Mouse (Mus musculus) MEL (cell line): Measurements from ENCODE around the gene Gm45233.

Experiments used
- BHLHE40 ChIP-seq: IDR thresholded peaks from 2 replicates; pipeline ENCODE4 v1.6.1; 2012; ENCODE audit warnings: low read depth, mild to moderate bottlenecking, inconsistent platforms, low read length, improper control_type of control experiment, borderline replicate concordance
- CHD1 ChIP-seq: IDR thresholded peaks from 2 replicates; pipeline ENCODE4 v1.6.1; 2012; ENCODE audit warnings: low read depth, mild to moderate bottlenecking, inconsistent platforms, low read length, improper control_type of control experiment
- CTCF ChIP-seq, 3 experiments: IDR thresholded peaks in 2 of 3; conservative IDR thresholded peaks in 1 of 3; 2 replicates each; pipeline ENCODE4 v1.5.1; 2011 to 2012; ENCODE audit warnings: low read length in 3 of 3, low read depth in 2 of 3, mild to moderate bottlenecking in 2 of 3, improper control_type of control experiment in 1 of 3, inconsistent platforms in 1 of 3, mixed read lengths in 1 of 3, moderate library complexity in 1 of 3; ENCODE audit not compliant: control insufficient read depth in 1 of 3, insufficient read depth in 1 of 3, poor library complexity in 1 of 3, severe bottlenecking in 1 of 3
- ELF1 ChIP-seq: IDR thresholded peaks from 2 replicates; pipeline ENCODE4 v1.6.1; 2014; ENCODE audit warnings: low read depth, mild to moderate bottlenecking, inconsistent platforms, low read length, improper control_type of control experiment, moderate library complexity
- NRF1 ChIP-seq: IDR thresholded peaks from 2 replicates; pipeline ENCODE4 v1.6.1; 2014; ENCODE audit warnings: low read depth, mild to moderate bottlenecking, inconsistent platforms, low read length, improper control_type of control experiment, moderate library complexity; ENCODE audit not compliant: poor library complexity, insufficient read depth, severe bottlenecking
- POLR2A ChIP-seq, 2 experiments: IDR thresholded peaks; 2 replicates each; pipeline ENCODE4 v1.6.1; 2011 to 2012; ENCODE audit warnings: low read length in 2 of 2, mild to moderate bottlenecking in 2 of 2, control low read depth in 1 of 2, improper control_type of control experiment in 1 of 2, low read depth in 1 of 2, moderate library complexity in 1 of 2; ENCODE audit not compliant: control insufficient read depth in 1 of 2, insufficient read depth in 1 of 2, poor library complexity in 1 of 2
- RCOR1 ChIP-seq: IDR thresholded peaks from 2 replicates; pipeline ENCODE4 v1.6.1; 2012; ENCODE audit warnings: low read depth, mild to moderate bottlenecking, inconsistent platforms, low read length, improper control_type of control experiment
- UBTF ChIP-seq: IDR thresholded peaks from 2 replicates; pipeline ENCODE4 v1.6.1; 2012; ENCODE audit warnings: low read depth, mild to moderate bottlenecking, inconsistent platforms, low read length, improper control_type of control experiment, moderate library complexity, borderline replicate concordance; ENCODE audit not compliant: insufficient read depth
- USF1 ChIP-seq: IDR thresholded peaks from 2 replicates; pipeline ENCODE4 v1.6.1; 2014; ENCODE audit warnings: low read depth, mild to moderate bottlenecking, inconsistent platforms, low read length, improper control_type of control experiment, moderate library complexity
- ZC3H11A ChIP-seq: IDR thresholded peaks from 2 replicates; pipeline ENCODE4 v1.6.1; 2012; ENCODE audit warnings: low read depth, mild to moderate bottlenecking, inconsistent platforms, low read length, improper control_type of control experiment

GRCm38 (mm10) chr7:43495343-43496021, 51.6 kb downstream of the Gm45233 start:
- TF ChIP-seq RCOR1 (no peak), POLR2A (IDR thresholded peaks at IDR 0.05; ENCODE audit: control insufficient read depth in 1 of 2, insufficient read depth in 1 of 2, low read depth in 1 of 2, low read length in 2 of 2, poor library complexity in 1 of 2) (no peak), CTCF (IDR thresholded peaks at IDR 0.05 in 2 of 3, conservative IDR thresholded peaks at IDR 0.05 in 1 of 3; ENCODE audit: control insufficient read depth in 1 of 3, insufficient read depth in 1 of 3, low read depth in 2 of 3, low read length in 3 of 3, poor library complexity in 1 of 3, severe bottlenecking in 1 of 3) (no peak), USF1 (no peak), ZC3H11A (no peak), NRF1 (no peak), BHLHE40 (no peak), UBTF (no peak), ELF1 (no peak), CHD1 (no peak)
